Mouse (Mus musculus) regulatory T cell (primary cell): ENCODE data around the gene Hsph1.

Experiments
- in situ Hi-C: fragments of 300-600 bp; cut with MboI, MseI; formaldehyde crosslinking; loops from one replicate; pipeline ENCODE4 v1.15.1; 2025; ENCODE audit warnings: high pct_unique_total_duplicates

The Hsph1 gene

GRCm38 (mm10) chr5:149636075-149636920 lies at the start of gene Hsph1:
Gene Hsph1 (minus strand): TSS chr5:149636376.
- in situ Hi-C loops: no loop called here

- in situ Hi-C loops: no loop called here
Measured at GRCm38 (mm10) chr5:149680946-149681345, 44.8 kb upstream of the Hsph1 start.

GRCm38 (mm10) chr5:149679886-149680285 lies 43.7 kb upstream of the Hsph1 start:
- in situ Hi-C loops: loop anchor here (5.0 kb wide), 1 partner anchor 38 kb away; no protein-coding TSS in a partner anchor

GRCm38 (mm10) chr5:149679362-149679761 lies 43.2 kb upstream of the Hsph1 start:
- in situ Hi-C loops: loop anchor here (5.0 kb wide), 1 partner anchor 37 kb away; no protein-coding TSS in a partner anchor

- in situ Hi-C loops: loop anchor here (5.0 kb wide), 1 partner anchor 37 kb away; no protein-coding TSS in a partner anchor
Measured at GRCm38 (mm10) chr5:149678990-149679348, 42.8 kb upstream of the Hsph1 start.

- in situ Hi-C loops: loop anchor here (5.0 kb wide), 1 partner anchor 36 kb away; no protein-coding TSS in a partner anchor
Measured at GRCm38 (mm10) chr5:149678100-149678989, 42.2 kb upstream of the Hsph1 start, which contains the start of gene B3glct. Gene B3glct (plus strand): TSS chr5:149678230.

GRCm38 (mm10) chr5:149677196-149677595 lies 41.0 kb upstream of the Hsph1 start:
- in situ Hi-C loops: loop anchor here (5.0 kb wide), 1 partner anchor 35 kb away; no protein-coding TSS in a partner anchor

- in situ Hi-C loops: no loop called here
Measured at GRCm38 (mm10) chr5:149663417-149663816, 27.2 kb upstream of the Hsph1 start.

GRCm38 (mm10) chr5:149662980-149663379 lies 26.8 kb upstream of the Hsph1 start:
- in situ Hi-C loops: no loop called here

- in situ Hi-C loops: no loop called here
Measured at GRCm38 (mm10) chr5:149661428-149661827, 25.3 kb upstream of the Hsph1 start.

- in situ Hi-C loops: no loop called here
Measured at GRCm38 (mm10) chr5:149659414-149659780, 23.2 kb upstream of the Hsph1 start.

GRCm38 (mm10) chr5:149658741-149659413 lies 22.7 kb upstream of the Hsph1 start:
- in situ Hi-C loops: no loop called here

GRCm38 (mm10) chr5:149658022-149658421 lies 21.8 kb upstream of the Hsph1 start:
- in situ Hi-C loops: no loop called here

GRCm38 (mm10) chr5:149655636-149656035 lies 19.5 kb upstream of the Hsph1 start:
- in situ Hi-C loops: no loop called here

- in situ Hi-C loops: no loop called here
Measured at GRCm38 (mm10) chr5:149650179-149650553, 14.0 kb upstream of the Hsph1 start.

- in situ Hi-C loops: no loop called here
Measured at GRCm38 (mm10) chr5:149649499-149650178, 13.5 kb upstream of the Hsph1 start.

GRCm38 (mm10) chr5:149648895-149649406 lies 12.8 kb upstream of the Hsph1 start:
- in situ Hi-C loops: no loop called here

- in situ Hi-C loops: no loop called here
Measured at GRCm38 (mm10) chr5:149648196-149648595, 12.0 kb upstream of the Hsph1 start.

- in situ Hi-C loops: no loop called here
Measured at GRCm38 (mm10) chr5:149647367-149648115, 11.4 kb upstream of the Hsph1 start.
